Mouse (Mus musculus) hindbrain, embryonic 16.5 days (tissue): ENCODE measurements around the gene Rasgef1b. TPM values are rescaled to one million over a fixed set of nuclear protein-coding genes. Genes with fewer than 3 reads are reported as not detected.
A peak's percentile ranks its signal among the peaks of the same experiment; 100 is the strongest.
"Not testable (repeated sequence)": the region's sequence is repeated elsewhere in the genome, so short reads cannot be mapped to it uniquely, and the experiment has no call there.

Experiments
- ATAC-seq: fragments of 200-750 bp; cut with Nextera tagmentation; 2 replicates; pipeline ENCODE4 v1.8.0; 2017; ENCODE audit warnings: moderate TSS enrichment, moderate library complexity
- H3K27ac ChIP-seq: fragments of 300-500 bp; sonication (generic); 2 replicates; pipeline ENCODE4 v1.5.1; 2014; ENCODE audit warnings: low read depth, mild to moderate bottlenecking, control low read depth, low read length, moderate library complexity
- H3K27me3 ChIP-seq: fragments of 300-500 bp; sonication (generic); replicated peaks from 2 replicates; pipeline ENCODE4 v1.6.1; 2014; ENCODE audit warnings: low read length; ENCODE audit not compliant: control insufficient read depth, insufficient read depth
- H3K36me3 ChIP-seq: fragments of 300-500 bp; sonication (generic); 2 replicates; pipeline ENCODE4 v1.6.1; 2014; ENCODE audit warnings: mild to moderate bottlenecking, low read length, moderate library complexity, mixed read lengths; ENCODE audit not compliant: control insufficient read depth, insufficient read depth
- H3K4me1 ChIP-seq: fragments of 300-500 bp; sonication (generic); 2 replicates; pipeline ENCODE4 v1.6.1; 2014; ENCODE audit warnings: low read depth, low read length; ENCODE audit not compliant: control insufficient read depth, insufficient read depth
- H3K4me2 ChIP-seq: fragments of 300-500 bp; sonication (generic); 2 replicates; pipeline ENCODE4 v1.6.1; 2014; ENCODE audit warnings: mild to moderate bottlenecking, low read length, control low read depth, moderate library complexity
- H3K4me3 ChIP-seq: fragments of 300-500 bp; sonication (generic); 2 replicates; pipeline ENCODE4 v1.5.1; 2014; ENCODE audit warnings: mild to moderate bottlenecking, low read length, control low read depth, moderate library complexity
- H3K9ac ChIP-seq: fragments of 300-500 bp; sonication (generic); 2 replicates; pipeline ENCODE4 v1.6.1; 2014; ENCODE audit warnings: low read depth, mild to moderate bottlenecking, control low read depth, low read length, moderate library complexity
- H3K9me3 ChIP-seq: fragments of 300-500 bp; sonication (generic); 2 replicates; pipeline ENCODE4 v1.6.1; 2014; ENCODE audit warnings: mild to moderate bottlenecking, low read length, moderate library complexity; ENCODE audit not compliant: control insufficient read depth
- WGBS: fragments of 180-500 bp; shearing (Covaris S2); extraction: QIAGEN DNeasy Blood & Tissue Kit; methylation state at CpG from one replicate; pipeline ENCODE4 v1.1.7; 2014; 5-methylcytosine and 5-hydroxymethylcytosine counted together
- polyA plus RNA-seq: library from polyadenylated mRNA; unstranded; fragments of >200 nt; fragmentation: Nextera tagmentation; extraction: Ambion mirVana; gene quantifications from 2 replicates; pipeline ENCODE4 v1.2.1, GENCODE M21; 2015

Rasgef1b gene
- polyA plus RNA-seq, 1 experiment from 2014 or later, result 43.5 TPM

DNA sequence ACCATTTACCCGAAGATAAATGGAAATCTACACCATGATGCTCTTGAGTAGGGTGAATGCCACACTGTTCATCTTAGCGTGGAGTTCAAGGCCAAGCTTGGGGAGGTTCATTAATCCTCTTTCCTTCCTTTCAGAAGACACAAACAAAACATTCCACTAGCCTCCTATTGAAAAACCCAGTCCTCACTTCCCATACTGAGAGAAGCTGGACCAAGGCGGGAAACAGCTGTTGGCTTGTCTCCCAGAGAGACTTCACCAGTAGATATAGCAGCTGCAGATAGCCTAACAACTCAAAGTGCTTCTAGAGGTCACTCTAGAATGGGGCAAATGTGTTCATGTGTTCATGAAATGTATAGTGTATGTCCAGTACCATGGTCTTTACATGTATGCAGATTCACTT lies 495.7 kb downstream of the Rasgef1b start:
- 77% methylated on average over 3 of the region's 3 CpGs for WGBS
- H3K36me3 ChIP-seq, result peaks cover 17% of the 10 kb centered on the region
- H3K27me3 ChIP-seq, result no peaks in the 10 kb centered on the region

DNA sequence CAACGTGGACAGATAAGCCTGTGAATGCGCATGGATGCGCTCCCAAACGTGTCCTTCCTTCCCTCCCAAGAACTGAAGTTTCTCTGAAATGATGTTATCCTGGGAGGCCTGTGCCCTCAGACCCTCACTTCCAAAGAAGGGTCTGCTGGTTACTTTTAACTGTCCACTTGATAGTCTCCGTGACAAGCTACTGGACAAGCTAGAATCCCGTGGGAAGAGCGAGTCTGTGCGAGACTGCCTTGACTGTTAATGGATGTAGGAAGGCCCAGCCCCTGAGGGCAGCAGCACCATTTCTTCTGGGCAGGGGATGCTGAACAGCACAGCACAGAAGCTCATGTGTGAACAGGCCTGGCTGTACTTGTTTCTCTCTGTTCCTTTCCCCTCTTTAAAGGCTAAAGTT lies 496.5 kb downstream of the Rasgef1b start:
- WGBS, result 83% methylated on average over 8 of the region's 8 CpGs
- no peaks in the 10 kb centered on the region for H3K27me3 ChIP-seq
- H3K36me3 ChIP-seq, result peaks cover 17% of the 10 kb centered on the region
- H3K4me2 ChIP-seq, result no peak overlapping the region
- H3K4me1 ChIP-seq, result no peaks in the 10 kb centered on the region
- no peak overlapping the region for H3K4me3 ChIP-seq
- H3K9ac ChIP-seq, result no peak overlapping the region
- ATAC-seq, result no peak
- no peaks in the 10 kb centered on the region for H3K9me3 ChIP-seq
- H3K27ac ChIP-seq, result no peak overlapping the region

More for the DNA sequence above, 495.7 kb downstream of the Rasgef1b start:
- Histone ChIP-seq H3K4me1 (no peaks in the 10 kb centered on the region), H3K27ac (no peak overlapping the region), H3K9ac (no peak overlapping the region), H3K9me3 (no peaks in the 10 kb centered on the region), H3K4me2 (no peak overlapping the region), H3K4me3 (no peak overlapping the region)
- ATAC-seq, result no peak

DNA sequence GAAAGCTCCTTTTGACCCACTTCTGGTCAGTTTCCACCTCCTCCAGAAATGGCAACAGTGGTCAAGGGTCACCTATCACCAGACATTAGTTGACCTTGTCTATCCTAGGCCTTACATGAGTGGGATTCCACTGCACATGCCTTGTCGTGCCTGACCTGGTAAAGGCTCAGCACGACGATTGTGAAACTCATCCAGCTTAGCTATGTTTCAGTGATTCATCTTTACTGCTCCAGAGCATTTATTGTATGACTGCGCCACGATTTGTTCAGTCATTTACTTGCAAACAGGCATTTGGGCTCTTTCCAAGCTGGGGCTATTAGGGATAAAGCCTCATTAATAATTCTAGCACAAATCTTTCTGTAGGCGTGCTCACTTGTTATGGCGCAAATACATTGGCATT lies 498.4 kb downstream of the Rasgef1b start:
- no peak for ATAC-seq
- H3K9ac ChIP-seq, result no peak overlapping the region

DNA sequence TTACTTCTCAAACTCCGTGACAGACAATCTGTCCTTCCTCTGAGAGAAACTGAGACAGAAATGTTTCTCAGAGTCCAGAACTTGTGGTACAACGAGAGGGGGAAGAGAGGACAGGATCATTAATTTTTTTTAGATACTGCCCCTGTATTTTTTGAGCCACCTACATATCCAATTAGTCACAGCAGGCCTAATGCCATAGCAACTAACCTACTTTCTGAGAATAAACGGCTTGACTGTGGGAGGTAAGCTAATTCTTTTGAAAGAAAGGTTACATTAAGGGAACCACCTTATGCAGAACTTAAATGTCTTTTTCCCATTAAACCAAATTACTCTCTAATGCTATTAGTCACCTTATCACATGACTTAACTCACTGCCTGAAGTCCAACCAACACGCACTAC lies 501.5 kb downstream of the Rasgef1b start:
- 71% methylated on average over 4 of the region's 4 CpGs for WGBS
- Histone ChIP-seq H3K36me3 (peaks cover 14% of the 10 kb centered on the region), H3K9me3 (no peaks in the 10 kb centered on the region), H3K27ac (no peak overlapping the region), H3K4me3 (no peak overlapping the region), H3K4me1 (no peaks in the 10 kb centered on the region; the same call in 1 of the 2 replicates), H3K4me2 (no peak overlapping the region), H3K9ac (no peak overlapping the region), H3K27me3 (no peaks in the 10 kb centered on the region)
- ATAC-seq, result no peak

More for the DNA sequence above, 498.4 kb downstream of the Rasgef1b start:
- peaks cover 21% of the 10 kb centered on the region for H3K36me3 ChIP-seq
- no peaks in the 10 kb centered on the region for H3K9me3 ChIP-seq
- H3K27ac ChIP-seq, result no peak overlapping the region
- H3K4me2 ChIP-seq, result no peak overlapping the region
- H3K27me3 ChIP-seq, result no peaks in the 10 kb centered on the region
- WGBS, result 68% methylated on average over 7 of the region's 7 CpGs
- H3K4me1 ChIP-seq, result no peaks in the 10 kb centered on the region
- no peak overlapping the region for H3K4me3 ChIP-seq

DNA sequence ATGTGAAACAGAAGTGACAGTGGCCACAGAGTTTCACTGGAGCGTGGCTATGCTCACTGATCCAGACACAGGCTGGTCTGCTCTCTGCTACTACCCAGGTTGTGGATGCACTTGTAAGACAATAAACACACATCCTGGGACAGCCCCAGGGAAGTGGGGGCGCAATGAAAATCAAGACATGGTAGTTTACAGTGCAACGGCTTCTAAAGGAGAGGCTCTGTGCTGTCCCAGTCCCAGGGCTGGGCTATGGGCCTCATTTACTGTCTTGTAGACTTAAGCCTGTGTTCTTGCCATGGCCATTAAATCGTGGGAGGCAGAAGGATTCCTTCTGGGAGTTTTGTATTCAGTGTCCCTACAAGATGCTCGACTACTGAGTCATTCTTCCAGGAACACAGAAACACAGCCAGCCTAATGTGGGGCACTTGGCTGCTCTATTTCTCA lies 504.3 kb downstream of the Rasgef1b start:
- H3K36me3 ChIP-seq, result peaks cover 31% of the 10 kb centered on the region
- H3K27me3 ChIP-seq, result no peaks in the 10 kb centered on the region
- peak; percentile 60 for ATAC-seq
- no peak overlapping the region for H3K9ac ChIP-seq
- H3K4me2 ChIP-seq, result no peak overlapping the region
- no peak overlapping the region for H3K27ac ChIP-seq
- H3K4me1 ChIP-seq, result no peaks in the 10 kb centered on the region; the same call in 1 of the 2 replicates
- no peak overlapping the region for H3K4me3 ChIP-seq
- H3K9me3 ChIP-seq, result peaks cover 3% of the 10 kb centered on the region; the same call in 1 of the 2 replicates
- WGBS, result 36% methylated on average over 5 of the region's 5 CpGs

DNA sequence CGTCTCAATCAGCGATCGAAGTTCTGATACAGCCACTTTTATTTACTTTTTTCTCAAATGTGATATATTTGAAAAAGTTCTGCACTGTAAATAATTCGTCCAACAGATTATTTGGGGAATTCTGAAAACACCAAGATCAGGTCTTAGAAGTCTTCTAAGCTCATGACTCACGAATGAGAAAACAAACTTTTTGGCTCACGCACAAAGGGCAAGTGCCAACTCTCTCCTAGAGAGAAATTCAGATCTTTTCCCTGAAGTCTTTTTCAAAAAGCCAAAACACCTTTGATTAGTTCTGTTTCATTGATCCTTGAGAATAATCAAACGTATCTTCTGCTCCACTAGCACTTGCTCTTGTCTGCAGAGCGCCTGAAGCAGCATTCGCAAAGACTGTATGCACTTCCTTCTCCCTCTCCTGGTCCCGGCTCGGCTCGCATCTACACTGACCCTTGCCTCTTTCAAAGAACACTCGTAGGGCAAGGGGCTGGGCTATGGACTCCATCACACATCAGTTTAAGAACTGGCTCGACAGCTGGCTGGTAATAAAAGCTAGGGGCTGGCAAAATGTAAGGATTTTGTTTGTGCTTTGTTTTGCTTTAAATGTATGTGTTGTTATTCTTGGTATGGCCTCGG lies 504.9 kb downstream of the Rasgef1b start:
- whole genome bisulfite sequencing, result 51% methylated on average over 15 of the region's 15 CpGs
- H3K4me2 ChIP-seq, result no peak overlapping the region
- no peaks in the 10 kb centered on the region; the same call in 1 of the 2 replicates for H3K4me1 ChIP-seq
- no peak overlapping the region for H3K4me3 ChIP-seq
- peaks cover 3% of the 10 kb centered on the region; the same call in 1 of the 2 replicates for H3K9me3 ChIP-seq
- no peak overlapping the region for H3K9ac ChIP-seq
- H3K27ac ChIP-seq, result no peak overlapping the region
- peaks cover 25% of the 10 kb centered on the region for H3K36me3 ChIP-seq
- ATAC-seq, result no peak
- no peaks in the 10 kb centered on the region for H3K27me3 ChIP-seq

DNA sequence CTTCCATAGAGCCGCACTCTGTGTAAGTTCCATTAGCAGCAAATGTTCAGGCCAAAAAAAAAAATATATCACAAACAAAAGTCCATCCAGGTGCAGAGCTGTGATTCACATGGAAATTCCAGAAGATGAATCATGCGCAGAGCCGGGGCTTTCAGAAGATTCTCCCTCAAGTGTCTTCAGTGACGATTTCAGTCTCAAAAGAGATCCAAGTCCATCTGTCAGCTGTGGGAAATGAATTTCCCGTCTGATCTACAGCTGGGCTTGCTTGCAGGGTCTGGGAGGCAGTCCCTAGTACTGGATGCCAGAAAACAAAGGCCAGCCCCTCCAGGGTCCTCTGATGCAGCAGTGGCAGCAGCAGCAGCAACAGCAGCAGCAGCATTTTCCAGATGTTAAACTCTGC lies 510.5 kb downstream of the Rasgef1b start:
- no peaks in the 10 kb centered on the region for H3K27me3 ChIP-seq
- ATAC-seq, result no peak
- H3K27ac ChIP-seq, result no peak overlapping the region
- no peak overlapping the region for H3K4me3 ChIP-seq
- no peak overlapping the region for H3K4me2 ChIP-seq
- WGBS, result 50% methylated on average over 5 of the region's 5 CpGs
- no peak overlapping the region for H3K9ac ChIP-seq
- H3K4me1 ChIP-seq, result no peaks in the 10 kb centered on the region
- H3K36me3 ChIP-seq, result peaks cover 28% of the 10 kb centered on the region
- peaks cover 3% of the 10 kb centered on the region; the same call in 1 of the 2 replicates for H3K9me3 ChIP-seq

DNA sequence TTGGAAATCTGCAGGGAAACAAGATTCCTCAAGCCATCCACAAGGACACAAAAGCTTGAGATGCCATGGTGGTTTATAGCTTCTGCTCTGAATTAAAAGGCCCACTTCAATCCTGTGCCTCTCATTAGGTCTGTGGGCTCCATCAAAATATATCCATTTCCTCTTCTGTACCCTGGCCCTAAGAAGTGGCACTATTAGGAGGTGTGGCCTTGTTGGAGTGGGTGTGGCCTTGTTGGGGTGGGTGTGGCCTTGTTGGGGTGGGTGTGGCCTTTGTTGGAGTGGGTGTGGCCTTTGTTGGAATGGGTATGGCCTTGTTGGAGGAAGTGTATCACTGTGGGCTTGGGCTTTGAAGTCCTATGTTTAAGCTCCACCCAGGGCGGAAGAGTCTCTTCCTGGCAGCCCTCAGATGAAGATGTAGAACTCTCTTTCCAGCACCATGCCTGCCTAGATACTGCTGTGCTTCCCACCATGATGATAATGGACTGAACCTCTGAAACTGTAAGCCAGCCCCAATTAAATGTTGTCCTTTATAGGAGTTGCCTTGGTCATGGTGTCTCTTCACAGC lies 512.2 kb downstream of the Rasgef1b start:
- 100% methylated on average over 1 of the region's 1 CpGs for WGBS
- H3K4me3 ChIP-seq, H3K9ac ChIP-seq, H3K4me1 ChIP-seq, H3K4me2 ChIP-seq, H3K27me3 ChIP-seq, H3K9me3 ChIP-seq, H3K27ac ChIP-seq: not testable (repeated sequence)
- peak; percentile 31; the same call in 1 of the 2 replicates for ATAC-seq
- peaks cover 20% of the 10 kb centered on the region for H3K36me3 ChIP-seq

DNA sequence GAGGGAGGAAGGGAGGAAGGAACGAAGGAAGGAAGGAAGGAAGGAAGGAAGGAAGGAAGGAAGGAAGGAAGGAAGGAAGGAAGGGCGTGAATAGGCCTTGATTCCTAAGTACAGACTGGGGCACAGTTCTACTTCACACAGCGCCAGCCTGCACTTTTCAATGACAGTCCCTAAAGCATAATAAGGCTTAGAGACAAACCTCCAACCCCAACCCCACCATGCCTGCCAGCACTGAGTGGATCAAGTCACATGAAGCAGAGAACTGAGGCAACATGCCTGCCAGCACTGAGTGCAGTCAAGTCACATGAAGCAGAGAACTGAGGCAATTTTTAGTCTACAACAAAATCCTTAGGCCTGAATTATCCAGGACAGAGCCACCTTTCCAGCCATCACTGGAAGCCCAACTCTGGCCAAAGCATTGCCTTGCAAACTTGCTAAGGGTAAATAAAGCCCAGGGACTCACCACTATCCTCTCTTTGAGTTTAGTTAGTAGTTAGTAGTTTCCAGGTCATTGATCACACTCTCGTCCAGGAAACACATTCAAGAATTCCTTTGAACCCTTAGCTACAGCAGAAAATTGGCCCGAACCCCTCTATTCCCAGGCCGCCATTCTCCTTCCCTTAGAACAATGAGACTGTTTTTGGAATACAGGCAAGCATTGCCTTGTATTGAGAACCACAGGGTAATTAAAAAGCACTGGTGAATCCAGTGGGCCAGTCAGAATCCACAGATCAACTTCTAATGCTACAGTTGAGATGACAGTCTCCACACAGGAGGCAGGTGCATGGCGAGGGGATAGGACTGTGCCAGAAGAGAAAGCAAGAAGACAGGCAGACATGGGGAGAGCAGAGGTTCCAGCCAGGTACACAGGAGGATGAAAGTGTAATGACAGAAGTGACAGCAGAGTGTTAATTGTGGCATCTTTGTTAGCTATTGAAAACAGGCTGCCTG lies 513.4 kb downstream of the Rasgef1b start:
- no peak; the same call in 1 of the 2 replicates for ATAC-seq
- H3K4me2 ChIP-seq, result no peak overlapping the region
- no peak overlapping the region for H3K4me3 ChIP-seq
- no peaks in the 10 kb centered on the region for H3K4me1 ChIP-seq
- H3K27ac ChIP-seq, result no peak overlapping the region
- no peak overlapping the region for H3K9ac ChIP-seq
- 58% methylated on average over 7 of the region's 7 CpGs for WGBS
- H3K27me3 ChIP-seq, result no peaks in the 10 kb centered on the region
- no peaks in the 10 kb centered on the region for H3K9me3 ChIP-seq
- H3K36me3 ChIP-seq, result peaks cover 11% of the 10 kb centered on the region
